Comparison of ENCODE assay signal across 30 mouse cellular contexts in the genomic region with DNA sequence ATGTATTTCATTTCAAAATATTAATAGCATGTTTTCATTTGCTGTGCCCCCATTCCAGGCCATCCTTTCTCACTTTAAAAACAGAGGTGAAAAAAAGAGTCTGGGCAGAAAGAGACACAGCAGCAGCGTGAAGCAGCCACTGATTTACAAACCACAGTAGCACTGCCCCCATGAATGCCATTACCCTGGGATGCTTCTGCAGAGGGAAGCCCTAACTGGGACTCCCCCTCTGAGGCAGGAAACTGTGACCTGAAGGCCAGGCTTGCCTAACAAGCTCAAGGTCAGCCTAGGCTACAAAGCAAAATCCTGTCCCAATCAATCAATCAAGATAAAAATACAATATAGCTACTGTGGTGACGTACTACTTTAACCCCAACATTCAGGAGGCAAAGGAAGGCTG. TPM values are rescaled to one million over a fixed set of nuclear protein-coding genes. Genes with fewer than 3 reads are reported as not detected.
DNase-seq lines count a peak whose midpoint lies in the region; ATAC-seq and TF ChIP-seq lines count a peak whose summit lies in the region.
"Had no signal": no experiment of that assay in that cellular context is flagged by ENCODE, and none has a peak within 500 bp of the region (broad histone marks: within the 10 kb centered on the region; RNA-seq: fewer than 3 reads in every experiment).

No protein-coding gene starts in this region.

- no peak overlapping the region for H3K9ac ChIP-seq in liver, embryonic 11.5 days (ENCODE audit: low read depth, low read length)
- no peak overlapping the region for H3K9ac ChIP-seq in CH12.LX (ENCODE audit: insufficient read depth, low read depth)
- H3K9ac ChIP-seq: forebrain, embryonic 12.5 days; forebrain, postnatal 0 days; heart, embryonic 12.5 days; hindbrain, embryonic 14.5 days had no signal

- no peaks in the 10 kb centered on the region for H3K27me3 ChIP-seq in liver, embryonic 11.5 days (replicated peaks; ENCODE audit: control insufficient read depth, insufficient read depth, low read length)
- no peaks in the 10 kb centered on the region for H3K27me3 ChIP-seq in CH12.LX (replicated peaks)
- H3K27me3 ChIP-seq: forebrain, embryonic 12.5 days; heart, embryonic 12.5 days had no signal

- dilution Hi-C loops in CH12.LX (cut with MboI; ENCODE audit: extremely low pct_ligation_motif_present, extremely low pct_unique_long_range_greater_than_20kb, low sequenced_read_pairs): no loop called here

- no peak for TF ChIP-seq POLR2A in CH12.LX (IDR thresholded peaks at IDR 0.05; ENCODE audit: low read depth, low read length)

- no peaks in the 10 kb centered on the region for H3K9me3 ChIP-seq in liver, embryonic 11.5 days (ENCODE audit: control insufficient read depth, low read length)
- H3K9me3 ChIP-seq in CH12.LX (replicated peaks; ENCODE audit: low read length): no peaks in the 10 kb centered on the region
- H3K9me3 ChIP-seq: forebrain, embryonic 12.5 days; G1E; heart, embryonic 12.5 days; midbrain, embryonic 10.5 days had no signal

- no peak for ATAC-seq in liver, embryonic 11.5 days (replicated peaks; ENCODE audit: low FRiP score)
- ATAC-seq: forebrain, postnatal 0 days; intestine, postnatal 0 days; midbrain, embryonic 16.5 days had no signal

- TF ChIP-seq RAD21 in CH12.LX (IDR thresholded peaks at IDR 0.05; ENCODE audit: low read depth, low read length): no peak

- peak; percentile 45; the same call in 1 of the 2 replicates for TF ChIP-seq EP300 in CH12.LX (IDR thresholded peaks at IDR 0.05; ENCODE audit: low read length)

- no peak overlapping the region for H3K27ac ChIP-seq in liver, embryonic 11.5 days (ENCODE audit: low read depth, low read length)
- H3K27ac ChIP-seq in CH12.LX (ENCODE audit: insufficient read depth, low read depth): no peak overlapping the region
- H3K27ac ChIP-seq: forebrain, embryonic 12.5 days; hindbrain, embryonic 14.5 days; midbrain, embryonic 10.5 days had no signal

- in situ Hi-C loops in CH12.LX (cut with MboI; ENCODE audit: low pct_ligation_motif_present, low pct_unique_long_range_greater_than_20kb, low sequenced_read_pairs): loop anchor here (25.0 kb wide), 1 partner anchor 469 kb away; the partner anchor contains the start of gene Tnrc6b

- WGBS in liver, embryonic 11.5 days: 52% methylated on average over 2 of the region's 2 CpGs

- H3K4me1 ChIP-seq in liver, embryonic 11.5 days (replicated peaks; ENCODE audit: control insufficient read depth, insufficient read depth, low read length): 0 out of 2 replicates have a peak, but pooled peaks cover 2% of the 10 kb centered on the region
- H3K4me1 ChIP-seq in CH12.LX (ENCODE audit: control insufficient read depth in 1 of 2, insufficient read depth in 2 of 2): peaks cover 23 to 88% of the 10 kb centered on the region in 2 experiments
- H3K4me1 ChIP-seq: midbrain, embryonic 10.5 days had no signal

- no peaks in the 10 kb centered on the region for H3K36me3 ChIP-seq in liver, embryonic 11.5 days (ENCODE audit: control insufficient read depth, insufficient read depth, low read length)
- H3K36me3 ChIP-seq in CH12.LX (replicated peaks in 1 of 2; ENCODE audit: control insufficient read depth in 1 of 2, insufficient read depth in 1 of 2, low read length in 1 of 2): peaks cover 0 to 18% of the 10 kb centered on the region in 2 experiments
- H3K36me3 ChIP-seq: heart, embryonic 12.5 days had no signal

- H3K79me2 ChIP-seq in CH12.LX (replicated peaks; ENCODE audit: control insufficient read depth, extremely low read depth, insufficient read depth, poor library complexity, severe bottlenecking): 0 out of 2 replicates have a peak, but pooled peaks cover 4% of the 10 kb centered on the region

- TF ChIP-seq CTCF in CH12.LX (conservative IDR thresholded peaks at IDR 0.05 in 1 of 2, IDR thresholded peaks at IDR 0.05 in 1 of 2; ENCODE audit: low read depth in 2 of 2, low read length in 2 of 2): no peak

- no peak overlapping the region for H3K4me2 ChIP-seq in liver, embryonic 11.5 days
- 0 out of 2 replicates have a peak overlapping the region, but pooled peaks have one; percentile 33 for H3K4me2 ChIP-seq in CH12.LX (ENCODE audit: insufficient read depth, low read depth, poor library complexity, severe bottlenecking)
- H3K4me2 ChIP-seq: forebrain, embryonic 12.5 days; heart, embryonic 12.5 days; hindbrain, embryonic 14.5 days had no signal

- H3K4me3 ChIP-seq in liver, embryonic 11.5 days (ENCODE audit: low read depth, low read length): no peak overlapping the region
- H3K4me3 ChIP-seq in CH12.LX (replicated peaks in 1 of 3; ENCODE audit: low read depth in 2 of 3, low read length in 2 of 3, poor library complexity in 1 of 3): no peak overlapping the region
- H3K4me3 ChIP-seq: forebrain, embryonic 12.5 days; heart, embryonic 12.5 days; midbrain, embryonic 10.5 days had no signal

- peak; percentile 7 for DNase-seq in embryo, embryonic 11 days
- DNase-seq in embryo, embryonic 10.5 days (ENCODE audit: low spot score): no peak
- DNase-seq in liver (peak; percentile 15), 416B (ENCODE audit: low read depth) (peak; percentile 59), CH12.LX (ENCODE audit: extremely low read depth) (peak; percentile 73)
- DNase-seq in liver, embryonic 11.5 days (ENCODE audit: low spot score): no peak
- no peak for DNase-seq in thymus, postnatal 36 days
- no peak for DNase-seq in layer of hippocampus, postnatal 10 days (ENCODE audit: low spot score in 2 of 2)
- DNase-seq: cerebellum, adult 11-12 months; cerebellum, adult 9-11 months; forebrain, postnatal 0 days; gastrocnemius, postnatal 10 days; kidney, postnatal 4 days; layer of hippocampus, postnatal 36 days; left cerebral cortex, postnatal 4 days; lung, adult 18-20 months; right cerebral cortex, postnatal 25 days; spleen, adult 18-20 months had no signal

TF ChIP-seq in CH12.LX, 34 proteins besides CTCF, POLR2A, EP300 and RAD21:
- TF ChIP-seq ELF1 (IDR thresholded peaks at IDR 0.05; ENCODE audit: low read depth, low read length): peak; percentile 47; the same call in 1 of the 2 replicates
- TF ChIP-seq BHLHE40 (IDR thresholded peaks at IDR 0.05; ENCODE audit: low read depth, low read length): peak; percentile 66
- 0 out of 2 replicates have a peak, but pooled peaks have one; percentile 27 for TF ChIP-seq CHD2 (IDR thresholded peaks at IDR 0.05; ENCODE audit: low read length)
- no peak for TF ChIP-seq MAX (IDR thresholded peaks at IDR 0.05; ENCODE audit: low read length)
- TF ChIP-seq ZC3H11A (IDR thresholded peaks at IDR 0.05; ENCODE audit: low read depth, low read length): no peak
- peak; percentile 39; the same call in 1 of the 2 replicates for TF ChIP-seq IRF4 (IDR thresholded peaks at IDR 0.05; ENCODE audit: low read depth, low read length)
- peak; percentile 72 for TF ChIP-seq ETS1 (conservative IDR thresholded peaks at IDR 0.05; ENCODE audit: low read depth, low read length)
- no peak for TF ChIP-seq JUND (conservative IDR thresholded peaks at IDR 0.05; ENCODE audit: low read depth, low read length)
- no peak for TF ChIP-seq UBTF (IDR thresholded peaks at IDR 0.05; ENCODE audit: low read depth, low read length)
- TF ChIP-seq JUN (IDR thresholded peaks at IDR 0.05; ENCODE audit: insufficient read depth, low read depth, low read length): no peak
- no peak for TF ChIP-seq SIN3A (IDR thresholded peaks at IDR 0.05; ENCODE audit: low read length)
- TF ChIP-seq ZNF384 (IDR thresholded peaks at IDR 0.05; ENCODE audit: low read depth, low read length): peak; percentile 79
- TF ChIP-seq TCF12 (IDR thresholded peaks at IDR 0.05; ENCODE audit: low read depth, low read length): peak; percentile 20; the same call in 1 of the 2 replicates
- 0 out of 2 replicates have a peak, but pooled peaks have one; percentile 40 for TF ChIP-seq MEF2A (IDR thresholded peaks at IDR 0.05; ENCODE audit: borderline replicate concordance, low read depth, low read length)
- TF ChIP-seq MAZ (IDR thresholded peaks at IDR 0.05; ENCODE audit: low read depth, low read length): 0 out of 2 replicates have a peak, but pooled peaks have one; percentile 34

RNA-seq across cellular contexts. Expression of gene Mrtfa, which starts 9.3 kb away (rescaled TPM):
- 18.9 and 20.6 TPM in 2 replicates for polyA plus RNA-seq in liver, embryonic 11.5 days (2014; fragmentation: Nextera tagmentation; extraction: Ambion mirVana)
- total RNA-seq in CH12.LX (2012; rRNA removed): 7.3 and 8.2 TPM in 2 replicates
- 4.1 and 4.6 TPM in 2 replicates for total RNA-seq in CH12.LX (2014; rRNA removed)
- polyA plus RNA-seq in CH12.LX (2012; ENCODE audit: insufficient read length, low read depth): 20.1 and 23.2 TPM in 2 replicates
- 10 to 100 TPM; 56.5 to 61.3 TPM for total RNA-seq in layer of hippocampus, postnatal 10 days (2021)

RNA-seq across cellular contexts. Expression of gene Mchr1, which starts 54.1 kb away (rescaled TPM):
- 0.12 and 0.29 TPM in 2 replicates for polyA plus RNA-seq in liver, embryonic 11.5 days (2014; fragmentation: Nextera tagmentation; extraction: Ambion mirVana)
- total RNA-seq in CH12.LX (2012; rRNA removed): not detected in 2 replicates
- not detected in 2 replicates for total RNA-seq in CH12.LX (2014; rRNA removed)
- not detected in 2 replicates for polyA plus RNA-seq in CH12.LX (2012; ENCODE audit: insufficient read length, low read depth)
- 10 to 100 TPM; 16.4 to 17.3 TPM for total RNA-seq in layer of hippocampus, postnatal 10 days (2021)
- total RNA-seq: granulocyte monocyte progenitor cell, adult 5-6 weeks; hematopoietic stem cell, adult 5-6 weeks; megakaryocyte progenitor cell, adult 5-6 weeks; neutrophil, adult 5-6 weeks had no signal
- polyA plus RNA-seq: G1E; heart, embryonic 12.5 days; heart, postnatal 0 days had no signal

Comparison
In these comparisons a context has a peak if more than half of its experiments do, and no peak if none do; other contexts are left out.
1. DNase-seq: peak in embryo, embryonic 11 days (single experiment), liver (single experiment), 416B (single experiment) and CH12.LX (single experiment); none in embryo, embryonic 10.5 days (single experiment), liver, embryonic 11.5 days (single experiment), thymus, postnatal 36 days (0 of 2) and layer of hippocampus, postnatal 10 days (0 of 2).
2. RNA of gene Mrtfa, which starts 9.3 kb away (total RNA-seq): 56.5 to 61.3 TPM in layer of hippocampus, postnatal 10 days; 4.1 to 8.2 TPM in CH12.LX; every median in the first group is over 4 times any median in the second.
3. RNA of gene Mchr1, which starts 54.1 kb away (total RNA-seq): 16.4 to 17.3 TPM in layer of hippocampus, postnatal 10 days; not detected in CH12.LX; every median in the first group is over 10 times any median in the second.